7 mouse cellular contexts compared by ENCODE assay signal in the genomic region with DNA sequence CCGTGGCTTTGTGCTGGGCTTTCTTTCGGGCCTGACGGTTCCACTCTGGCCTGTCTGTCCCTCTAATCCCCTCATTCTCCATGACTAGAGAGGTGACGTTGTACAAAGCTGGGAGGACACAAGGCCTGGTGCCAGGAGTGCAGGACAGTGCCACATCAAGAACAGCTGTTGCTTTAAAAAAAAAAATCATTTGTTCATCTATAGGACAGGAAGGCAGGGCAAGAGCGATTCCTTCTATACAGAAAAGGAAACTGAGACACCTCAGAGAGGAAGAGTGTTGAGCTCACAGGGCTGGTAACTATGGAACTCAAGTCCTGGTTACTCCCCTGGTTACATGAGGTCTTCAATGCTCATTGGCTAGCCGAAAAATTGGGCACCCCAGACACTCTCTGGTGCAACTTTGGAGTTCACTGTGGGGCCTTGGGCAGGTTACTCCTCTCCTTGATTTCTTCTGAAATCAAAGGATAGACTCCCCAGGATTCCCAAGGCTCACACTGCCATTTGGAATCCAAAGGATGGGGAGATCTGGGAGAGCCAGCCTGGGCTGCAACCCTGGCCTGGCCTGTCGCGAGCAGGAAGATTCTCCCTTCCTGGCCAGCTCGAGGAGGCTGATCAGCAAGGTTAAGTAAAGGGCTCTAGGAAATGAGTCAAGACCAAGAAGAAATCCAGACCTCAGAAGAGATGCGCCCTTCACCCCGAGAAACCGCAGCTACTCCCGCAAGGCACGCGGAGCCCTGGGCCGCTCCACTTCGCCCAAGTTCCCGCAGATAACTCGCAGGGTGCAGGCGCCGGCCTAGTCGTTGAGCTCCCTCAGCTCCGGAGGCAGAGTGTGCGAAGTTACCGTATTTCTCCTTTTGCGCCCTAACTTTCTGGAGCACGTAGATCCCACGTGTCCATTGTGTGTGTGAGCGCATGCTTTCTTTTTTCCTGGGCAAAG. TPM values are rescaled to one million over a fixed set of nuclear protein-coding genes. Genes with fewer than 3 reads are reported as not detected.
A peak's percentile ranks its signal among the peaks of the same experiment; 100 is the strongest.
DNase-seq lines count a peak whose midpoint lies in the region; ATAC-seq lines count a peak whose summit lies in the region.

No protein-coding gene starts in this region.

- no peaks in the 10 kb centered on the region for H3K9me3 ChIP-seq in limb, embryonic 10.5 days (replicated peaks)
- no peaks in the 10 kb centered on the region for H3K9me3 ChIP-seq in midbrain, embryonic 10.5 days (replicated peaks)

- peak overlapping the region; percentile 86 for H3K27ac ChIP-seq in limb, embryonic 10.5 days
- H3K27ac ChIP-seq in midbrain, embryonic 10.5 days (replicated peaks): peak overlapping the region; percentile 87

- H3K4me3 ChIP-seq in limb, embryonic 10.5 days: peak overlapping the region; percentile 40
- H3K4me3 ChIP-seq in midbrain, embryonic 10.5 days: peak overlapping the region; percentile 36

- H3K27me3 ChIP-seq in limb, embryonic 10.5 days (ENCODE audit: low read depth, poor library complexity, severe bottlenecking): peaks cover 34% of the 10 kb centered on the region
- peaks cover 23% of the 10 kb centered on the region for H3K27me3 ChIP-seq in midbrain, embryonic 10.5 days (ENCODE audit: low read depth, poor library complexity, severe bottlenecking)
- no peaks in the 10 kb centered on the region for H3K27me3 ChIP-seq in splenic B cell, adult 2 months (ENCODE audit: control insufficient read depth, insufficient read depth, low read length, poor library complexity, severe bottlenecking)

- WGBS in limb, embryonic 10.5 days: 5% methylated on average over 29 of the region's 29 CpGs
- WGBS in midbrain, embryonic 10.5 days: 5% methylated on average over 29 of the region's 29 CpGs

- peak; percentile 67 for ATAC-seq in inflammation-experienced regulatory T-cells, adult 6 months

- peak; percentile 56 for DNase-seq in T-cell, adult 2 months (ENCODE audit: low spot score)
- peak; percentile 44 for DNase-seq in c-Kit-positive CD71-positive TER-119-negative erythroid progenitor cells, embryonic 14.5 days (ENCODE audit: low read depth)
- peak; percentile 46 for DNase-seq in gastrocnemius, postnatal 10 days
- peak; percentile 71 for DNase-seq in limb, embryonic 10.5 days (ENCODE audit: low spot score)
- peak; percentile 79 for DNase-seq in midbrain, embryonic 10.5 days (ENCODE audit: low spot score)
- peak; percentile 55 for DNase-seq in splenic B cell, adult 2 months (ENCODE audit: low read depth, low spot score)

- peaks cover 35% of the 10 kb centered on the region for H3K4me1 ChIP-seq in limb, embryonic 10.5 days
- H3K4me1 ChIP-seq in midbrain, embryonic 10.5 days: peaks cover 29% of the 10 kb centered on the region

- H3K36me3 ChIP-seq in limb, embryonic 10.5 days: no peaks in the 10 kb centered on the region
- no peaks in the 10 kb centered on the region for H3K36me3 ChIP-seq in midbrain, embryonic 10.5 days
- no peaks in the 10 kb centered on the region for H3K36me3 ChIP-seq in splenic B cell, adult 2 months (ENCODE audit: control insufficient read depth, insufficient read depth, low read length, poor library complexity, severe bottlenecking)

RNA-seq across cellular contexts. Expression of a gene that starts 3.5 kb away (rescaled TPM):
- not detected for total RNA-seq in gastrocnemius, postnatal 10 days (2021)
- not detected for polyA plus RNA-seq in inflammation-experienced regulatory T-cells, adult 6 months (2017; shearing (Covaris generic))
- not detected in 2 replicates for polyA plus RNA-seq in limb, embryonic 10.5 days (2016; fragmentation: Nextera tagmentation; extraction: Ambion mirVana)
- polyA plus RNA-seq in midbrain, embryonic 10.5 days (2016; fragmentation: Nextera tagmentation; extraction: Ambion mirVana): not detected in 2 replicates

RNA-seq across cellular contexts. Expression of a gene that starts 47.5 kb away (rescaled TPM):
- total RNA-seq in gastrocnemius, postnatal 10 days (2021): not detected
- polyA plus RNA-seq in inflammation-experienced regulatory T-cells, adult 6 months (2017; shearing (Covaris generic)): not detected
- not detected in 2 replicates for polyA plus RNA-seq in limb, embryonic 10.5 days (2016; fragmentation: Nextera tagmentation; extraction: Ambion mirVana)
- not detected in 2 replicates for polyA plus RNA-seq in midbrain, embryonic 10.5 days (2016; fragmentation: Nextera tagmentation; extraction: Ambion mirVana)

Comparison
In these comparisons a context has a peak if more than half of its experiments do, and no peak if none do; other contexts are left out.
1. Peak in every context shown above with its lines: DNase-seq, ATAC-seq, H3K4me3 ChIP-seq and H3K27ac ChIP-seq.